Mouse (Mus musculus): ENCODE results near the gene Marc1.

Marc1 gene

DNA sequence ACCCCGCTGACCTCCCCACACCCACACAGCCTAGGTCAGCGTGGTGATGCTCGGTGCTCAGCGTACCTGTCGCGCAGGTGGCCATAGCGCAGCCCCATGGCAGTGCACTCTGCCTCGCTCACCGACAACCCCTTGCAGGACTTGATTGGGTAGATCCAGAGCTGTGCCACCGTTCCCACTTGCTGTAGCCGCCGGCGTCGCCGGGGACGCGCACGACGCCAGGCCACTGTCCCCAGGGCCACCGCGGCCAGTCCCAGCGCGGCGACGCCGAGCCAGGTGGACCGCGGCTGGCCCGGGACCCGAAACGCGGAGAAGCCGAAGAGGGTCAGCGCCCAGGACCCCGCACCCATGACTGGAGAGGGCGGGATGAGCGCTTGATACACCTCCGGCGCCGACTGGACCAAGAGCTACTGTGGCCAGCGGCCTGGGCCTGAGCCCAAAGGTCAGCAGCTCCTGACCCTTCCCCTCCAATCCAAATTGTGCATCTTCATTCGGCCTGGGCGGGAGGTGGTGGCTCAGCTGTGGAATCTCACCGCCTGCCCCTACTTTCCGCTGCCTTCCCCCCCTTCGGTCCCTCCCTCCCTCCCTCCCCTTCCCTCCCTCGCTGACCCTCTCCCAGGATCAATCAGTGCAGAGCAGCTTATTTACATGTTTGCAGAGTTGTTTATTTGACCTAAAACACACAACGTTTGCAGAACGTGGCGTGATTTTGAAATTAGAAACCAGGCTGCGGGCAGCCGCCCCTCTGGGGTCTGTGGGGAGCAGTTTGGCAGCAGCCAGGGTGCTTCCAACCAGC lies at the start of gene Marc1:
Gene Marc1 (minus strand): TSS at position 534 of the 796 bp plus-strand sequence.
- in situ Hi-C loops (cut with MboI, MseI), result no loop called here

DNA sequence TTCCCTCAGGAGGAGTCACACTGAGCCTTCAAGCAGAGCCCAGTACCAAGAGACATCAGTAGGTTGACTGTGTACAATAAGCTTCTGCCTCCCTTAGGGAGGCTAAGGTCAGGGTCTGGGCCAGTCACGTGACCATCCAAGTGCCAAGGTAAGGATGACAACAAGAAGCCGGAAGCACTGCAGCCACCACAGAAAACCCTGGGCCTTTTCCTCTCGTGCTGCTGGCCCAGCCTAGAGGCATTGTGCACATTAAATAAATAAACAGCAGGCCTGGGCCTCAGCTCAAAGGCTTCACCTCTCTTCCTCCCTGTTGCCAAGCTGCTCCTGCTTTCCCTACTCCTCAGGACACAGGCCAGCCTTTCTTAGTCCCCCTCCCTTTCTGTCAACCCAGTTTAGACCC lies 49.2 kb upstream of the Marc1 start:
- in situ Hi-C loops (cut with MboI, MseI), result loop anchor here (25.0 kb wide), 1 partner anchor 1877 kb away; the partner anchor contains the start of gene Rrp15

DNA sequence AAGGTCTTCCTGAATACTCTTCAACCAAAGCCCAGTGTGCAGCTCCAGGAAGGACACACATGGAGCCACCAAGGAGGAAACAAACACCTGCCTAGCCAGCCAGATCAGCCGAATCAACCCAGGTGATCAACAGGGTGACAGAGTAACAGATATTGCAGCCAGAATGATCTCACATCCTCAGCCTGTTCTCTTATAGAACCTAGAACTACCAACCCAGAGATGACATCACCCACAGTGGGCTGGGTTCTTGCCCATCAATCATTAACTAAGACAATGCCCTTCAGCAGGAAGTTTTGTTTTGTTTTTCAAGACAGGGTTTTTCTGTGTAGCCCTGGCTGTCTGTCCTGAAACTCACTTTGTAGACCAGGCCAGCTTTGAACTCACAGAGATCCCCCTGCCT lies 47.1 kb upstream of the Marc1 start:
- in situ Hi-C loops (cut with MboI, MseI), result loop anchor here (10.0 to 25.0 kb wide), 2 partner anchors 337 to 1879 kb away; partner anchors contain the start of gene Rrp15

DNA sequence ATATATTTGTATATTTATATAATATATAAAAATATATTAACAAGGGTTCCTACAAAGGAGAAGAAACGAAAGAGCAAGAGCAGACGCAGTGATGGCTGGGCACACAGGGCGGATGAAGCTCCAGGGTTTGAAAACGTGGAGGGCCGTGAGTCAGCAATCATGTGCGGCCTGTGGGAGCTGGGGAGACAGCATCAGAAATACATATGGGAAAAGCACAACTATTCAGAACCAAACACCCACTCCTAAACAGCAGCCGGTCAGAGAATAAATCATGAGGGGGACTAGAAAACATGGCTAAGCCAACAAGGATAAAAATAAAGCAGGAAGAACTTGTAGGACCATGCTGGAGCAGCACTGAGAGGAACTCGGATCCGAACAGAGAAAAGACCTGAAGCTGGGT lies 46.1 kb upstream of the Marc1 start:
- in situ Hi-C loops (cut with MboI, MseI), result loop anchor here (10.0 to 25.0 kb wide), 2 partner anchors 338 to 1880 kb away; partner anchors contain the start of gene Rrp15

DNA sequence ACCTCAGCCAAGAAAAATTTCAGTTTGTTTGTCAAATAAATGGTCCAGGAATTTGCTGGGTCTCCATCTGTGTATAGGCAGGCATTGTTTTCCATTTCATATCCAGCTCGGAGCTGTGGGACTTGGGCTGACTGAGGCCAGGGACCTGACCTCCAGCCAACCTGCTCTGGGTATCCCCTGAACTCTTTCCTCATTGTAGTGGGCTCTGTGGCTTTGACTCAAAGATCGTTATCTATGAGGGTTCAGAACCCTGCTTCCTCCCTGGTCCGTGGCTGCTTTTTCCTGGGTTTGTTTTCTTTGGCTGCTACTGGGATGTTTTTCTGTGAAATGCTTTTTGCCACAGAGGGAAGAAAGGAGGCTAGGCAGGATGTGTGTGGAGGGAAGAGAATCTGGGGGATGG lies 42.8 kb upstream of the Marc1 start:
- in situ Hi-C loops (cut with MboI, MseI), result loop anchor here (10.0 to 25.0 kb wide), 2 partner anchors 341 to 1883 kb away; partner anchors contain the start of gene Rrp15

DNA sequence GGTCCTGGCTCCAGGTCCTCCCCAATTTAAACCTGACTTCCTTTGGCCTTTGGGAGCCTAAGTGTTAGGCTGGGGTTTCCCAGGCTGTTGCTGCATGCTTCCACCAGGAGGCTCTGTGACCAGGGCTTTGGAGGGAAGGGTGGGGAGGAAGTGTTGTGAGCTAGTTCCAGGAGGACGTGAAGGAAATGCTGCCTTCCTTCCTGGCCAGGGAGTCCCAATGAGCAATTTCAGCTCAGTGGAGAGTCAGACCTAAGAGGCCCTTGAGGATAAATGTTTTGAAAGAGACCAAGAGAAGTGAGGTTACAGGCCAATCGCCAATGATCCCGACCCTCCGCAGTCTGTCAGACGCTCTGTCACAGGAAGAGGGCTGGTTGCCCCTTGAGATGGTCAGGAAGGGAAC lies 42.2 kb upstream of the Marc1 start:
- in situ Hi-C loops (cut with MboI, MseI), result loop anchor here (10.0 to 25.0 kb wide), 2 partner anchors 341 to 1884 kb away; partner anchors contain the start of gene Rrp15

DNA sequence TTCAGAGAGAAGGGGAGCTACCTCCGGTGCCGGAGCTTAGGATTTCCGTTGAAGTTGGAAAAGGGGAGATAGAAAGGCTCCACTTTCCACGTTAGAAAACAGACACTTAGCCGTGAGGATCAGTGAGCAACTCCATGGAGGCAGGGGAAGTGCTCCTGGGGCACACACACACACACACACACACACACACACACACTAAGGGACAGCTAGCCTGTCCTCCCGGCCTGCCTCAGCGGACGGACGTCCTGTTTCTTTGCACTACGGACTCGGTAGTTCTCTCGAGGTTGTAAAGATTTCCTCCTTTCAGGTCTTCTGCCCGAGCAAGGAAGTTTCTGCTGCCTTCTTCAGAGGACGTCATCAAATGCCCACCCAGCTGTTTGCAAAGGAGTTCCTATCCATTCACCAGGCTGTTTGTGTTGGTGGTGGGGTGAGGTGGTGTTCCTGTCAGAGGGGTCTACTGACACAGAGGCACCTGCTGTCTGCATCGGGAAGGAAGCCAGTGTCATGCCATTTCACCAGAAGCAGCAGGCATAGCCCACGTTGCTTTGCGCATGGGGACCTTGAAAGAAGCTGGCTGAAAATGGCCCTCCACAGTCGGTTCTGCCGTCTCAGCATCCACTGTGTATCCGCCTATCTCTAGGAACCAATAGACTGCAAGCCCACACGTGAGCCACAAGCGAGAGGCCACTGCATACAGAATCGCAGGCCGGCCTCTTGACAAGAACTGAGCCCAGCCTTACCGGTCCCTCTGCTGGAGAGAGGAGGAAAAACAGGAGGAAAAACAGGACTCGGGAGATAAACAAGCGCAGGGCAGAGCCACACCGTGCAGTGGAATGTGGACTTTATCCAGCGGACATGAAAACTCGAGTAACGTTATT lies 40.9 kb upstream of the Marc1 start:
- in situ Hi-C loops (cut with MboI, MseI), result loop anchor here (10.0 to 25.0 kb wide), 2 partner anchors 343 to 1885 kb away; partner anchors contain the start of gene Rrp15

DNA sequence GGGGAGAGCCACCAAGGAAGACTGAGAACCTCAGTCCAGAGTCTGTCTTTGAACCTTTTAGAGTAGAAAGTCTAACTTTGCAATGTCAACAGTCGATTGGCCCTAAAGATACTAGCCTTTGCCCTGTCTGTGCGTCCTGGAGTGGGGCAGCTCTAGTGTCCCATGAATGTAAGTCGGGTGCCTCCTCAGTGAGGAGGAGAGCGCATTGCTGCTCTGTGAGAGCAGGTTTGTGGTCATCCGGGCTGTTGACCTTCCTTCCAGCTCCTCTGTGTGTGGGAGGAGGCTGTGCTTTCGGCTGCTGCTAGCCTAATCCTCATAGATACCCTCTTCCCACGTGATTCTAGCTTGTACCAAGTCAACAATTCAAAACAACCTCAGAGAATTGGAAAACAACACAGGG lies 40.1 kb upstream of the Marc1 start:
- in situ Hi-C loops (cut with MboI, MseI), result loop anchor here (10.0 to 25.0 kb wide), 2 partner anchors 344 to 1886 kb away; partner anchors contain the start of gene Rrp15

DNA sequence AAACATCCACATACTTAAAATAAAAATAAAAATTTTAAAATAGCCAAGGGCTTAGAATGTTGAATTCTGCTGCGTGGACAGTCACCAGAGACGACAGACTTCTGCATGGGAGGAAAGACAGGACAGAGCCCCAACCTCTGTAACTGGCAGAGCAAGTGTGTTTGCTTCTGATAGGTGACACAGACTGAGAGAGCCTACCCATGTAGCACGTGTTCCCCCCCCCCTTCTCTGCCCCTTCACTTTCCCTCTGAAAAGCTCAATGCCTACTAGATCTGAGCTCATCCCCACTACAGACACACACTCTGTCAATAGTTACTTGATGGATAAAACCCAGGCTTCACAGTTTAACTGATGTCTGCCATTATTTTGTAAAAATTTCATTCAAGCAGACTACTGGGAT lies 35.9 kb upstream of the Marc1 start:
- in situ Hi-C loops (cut with MboI, MseI), result no loop called here

DNA sequence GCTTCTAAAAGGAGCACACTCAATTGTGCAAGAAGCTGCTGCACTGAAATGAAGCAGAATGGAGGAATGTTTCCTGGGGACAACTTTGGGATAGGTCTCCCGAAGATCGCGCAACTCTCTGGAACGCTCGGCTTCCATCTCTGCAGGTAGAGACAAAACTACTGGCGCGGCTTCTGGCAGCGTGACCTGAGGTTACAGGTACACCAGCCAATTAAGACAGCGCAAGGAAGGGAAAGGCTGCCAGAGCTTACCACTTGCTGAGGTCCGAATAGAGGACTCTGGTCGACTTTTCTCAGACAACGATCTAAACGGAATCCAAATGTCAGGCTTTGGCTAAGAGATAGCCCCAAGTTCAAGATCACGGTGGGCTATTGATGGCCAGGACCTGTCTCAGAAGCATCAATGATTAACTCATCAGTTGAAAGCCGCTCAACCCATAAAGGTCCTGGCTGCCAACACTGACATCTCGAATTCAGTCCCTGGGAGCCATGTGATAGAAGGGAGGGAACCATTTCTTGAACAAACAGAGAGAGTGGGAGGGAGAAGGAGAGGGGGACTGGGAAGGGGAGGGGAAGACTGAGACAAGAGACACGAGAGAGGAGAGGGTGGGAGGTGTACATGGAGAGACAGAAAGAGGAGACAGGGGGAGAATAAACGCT lies 35.1 kb upstream of the Marc1 start, which contains the start of gene Marc2:
Gene Marc2 (minus strand): TSS at position 360 of the 659 bp plus-strand sequence.
- in situ Hi-C loops (cut with MboI, MseI), result no loop called here

DNA sequence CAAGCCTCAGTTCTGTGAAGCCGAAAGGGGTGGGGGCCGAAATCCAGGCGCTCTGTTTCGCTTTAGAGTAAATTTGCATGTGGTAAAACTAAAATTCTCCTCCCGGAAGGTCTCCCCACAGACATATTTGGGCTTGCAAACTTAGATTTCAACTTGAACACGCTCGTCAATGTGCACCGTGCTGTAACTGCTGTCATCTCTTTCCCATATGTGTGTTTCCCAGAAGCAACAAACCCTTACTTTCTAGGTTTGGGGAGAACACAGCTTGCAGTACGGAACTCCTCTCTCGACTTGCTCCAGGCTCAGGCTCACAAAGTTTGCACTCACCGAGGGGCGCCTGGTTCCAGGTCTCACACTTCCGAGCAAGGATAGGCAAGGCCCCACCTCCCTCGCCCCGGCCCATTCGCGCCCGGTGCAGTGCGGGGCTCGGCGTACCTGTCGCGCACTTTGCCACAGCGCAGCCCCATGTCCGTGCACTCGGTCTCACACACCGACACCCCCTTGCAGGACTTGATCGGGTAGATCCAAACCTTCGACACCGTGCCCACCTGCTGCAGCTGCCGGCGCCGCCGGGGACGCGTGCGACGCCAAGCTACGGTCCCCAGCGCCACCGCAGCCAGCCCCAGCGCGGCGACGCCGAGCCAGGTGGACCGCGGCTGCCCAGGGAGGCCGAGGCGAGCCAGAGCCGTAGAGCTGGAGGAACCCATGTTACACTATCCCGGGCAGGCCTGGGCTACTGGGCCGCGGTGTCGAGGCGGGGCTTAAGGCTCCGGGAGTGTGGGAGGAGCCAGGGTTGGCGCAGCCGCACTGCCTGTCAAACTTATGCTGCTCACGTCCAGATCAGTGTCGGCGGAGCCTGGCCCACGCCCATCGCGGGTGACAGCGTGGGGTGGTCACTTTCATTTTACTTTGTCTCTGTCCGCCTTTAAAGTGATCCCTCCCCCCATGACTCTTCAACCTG lies 34.3 kb upstream of the Marc1 start:
- in situ Hi-C loops (cut with MboI, MseI), result no loop called here

DNA sequence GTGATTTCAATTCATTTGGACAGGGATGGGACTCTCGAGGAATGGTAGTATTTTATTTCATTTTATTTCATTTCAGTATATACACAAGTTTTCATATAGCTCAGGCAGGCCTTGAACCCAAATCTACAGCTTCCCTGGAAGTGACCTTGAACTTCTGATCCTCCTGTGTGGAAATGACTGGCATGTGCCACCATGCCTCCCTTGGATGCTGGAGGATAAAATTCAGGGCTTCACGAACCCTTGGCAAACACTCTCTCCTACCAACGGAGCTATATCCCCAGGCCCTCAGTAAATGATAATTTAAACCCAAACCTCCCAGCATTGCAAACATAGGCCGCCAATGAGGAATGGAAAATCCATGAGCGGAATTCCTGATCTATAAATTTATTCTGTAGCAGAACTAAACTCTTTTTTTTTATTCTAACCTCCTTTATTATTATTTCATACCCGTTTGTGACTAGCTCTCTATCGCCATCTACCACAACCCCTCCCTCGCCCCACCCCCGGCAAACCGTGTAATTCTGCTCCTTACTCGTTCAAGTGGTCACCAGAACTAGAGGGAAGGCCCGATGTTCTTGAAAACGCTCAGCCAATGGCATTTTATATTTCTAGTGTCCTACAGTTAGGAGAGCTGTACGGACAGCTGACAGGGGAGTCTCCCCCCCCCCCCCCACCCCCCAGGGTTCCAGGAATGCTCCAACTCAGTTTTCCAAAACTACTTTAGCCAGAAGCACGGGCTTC lies 33.4 kb upstream of the Marc1 start:
- in situ Hi-C loops (cut with MboI, MseI), result no loop called here

DNA sequence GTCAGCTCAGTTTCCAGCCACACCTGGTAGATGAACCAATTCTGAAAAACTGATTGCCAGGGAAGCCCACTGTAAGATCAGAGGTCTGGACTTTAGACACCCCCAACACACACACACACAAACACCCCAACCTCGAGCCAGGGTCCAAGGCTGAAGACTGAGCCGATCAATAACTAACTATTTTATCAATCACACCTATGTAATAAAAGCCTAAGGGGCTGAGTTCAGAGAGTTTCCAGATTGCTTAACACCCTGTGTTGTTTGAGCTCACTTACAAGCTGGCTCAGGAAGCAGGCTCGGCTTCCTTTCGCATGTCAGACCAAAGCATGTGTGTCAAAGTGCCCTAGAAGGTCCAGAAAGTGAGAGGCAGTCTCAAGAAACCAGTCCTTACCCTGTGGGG lies 26.5 kb upstream of the Marc1 start:
- in situ Hi-C loops (cut with MboI, MseI), result no loop called here

DNA sequence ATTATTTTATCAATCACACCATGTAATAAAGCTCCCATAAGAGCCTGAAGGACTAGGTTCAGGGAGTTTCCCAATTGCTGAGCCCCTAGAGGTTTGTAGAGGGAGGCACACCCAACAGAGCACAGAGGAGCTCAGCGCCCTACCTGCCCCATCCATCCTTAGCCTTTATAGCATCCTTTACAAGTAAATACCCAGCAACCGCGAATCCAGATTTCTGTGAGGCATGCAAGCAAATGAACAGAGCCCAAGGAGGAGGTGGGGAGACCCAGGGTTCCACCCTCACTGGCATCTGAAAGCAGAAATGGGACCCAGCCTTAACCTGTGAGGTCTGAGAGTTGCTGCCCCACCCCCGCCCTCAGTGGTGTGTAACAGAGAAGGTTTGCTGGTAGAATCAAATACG lies 25.2 kb upstream of the Marc1 start:
- in situ Hi-C loops (cut with MboI, MseI), result no loop called here

DNA sequence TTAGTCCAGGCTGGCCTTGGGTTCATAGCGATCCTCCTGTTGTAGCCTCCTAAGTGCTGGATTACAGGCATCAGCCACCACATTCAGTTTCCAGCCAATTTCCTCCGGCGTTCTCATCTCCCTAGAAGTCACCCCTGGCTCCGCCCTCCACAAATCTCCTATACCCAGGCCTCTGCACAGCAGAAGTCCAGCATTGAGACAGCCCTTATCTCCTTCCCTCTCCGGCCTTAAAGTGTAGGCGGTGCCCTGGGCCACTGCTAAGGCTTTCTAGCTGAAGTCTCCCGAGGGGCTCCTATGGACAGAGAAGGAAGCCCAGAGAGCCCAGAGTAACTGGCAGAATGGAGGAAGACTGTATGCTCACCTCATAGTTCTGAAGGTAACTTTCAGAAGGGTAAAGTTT lies 22.4 kb upstream of the Marc1 start:
- in situ Hi-C loops (cut with MboI, MseI), result no loop called here

DNA sequence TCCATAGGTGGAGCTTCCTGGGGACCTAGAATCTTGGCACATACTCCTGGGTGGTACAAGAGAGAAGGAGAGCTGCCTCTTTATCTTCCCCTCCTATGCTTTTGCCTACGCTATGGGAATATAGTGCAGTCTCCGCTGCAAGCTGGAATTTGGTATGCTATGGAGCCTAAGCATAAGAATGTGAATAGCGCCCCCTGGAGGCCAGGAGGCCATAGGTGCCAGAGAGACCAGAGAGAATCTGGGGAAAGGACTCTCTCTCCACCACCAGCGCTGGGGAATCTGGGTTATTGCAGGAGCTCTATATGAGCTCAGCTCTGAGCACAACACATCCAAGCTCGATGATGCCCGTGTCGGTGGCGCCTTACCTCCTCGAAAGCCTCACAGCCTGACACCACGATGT lies 21.1 kb upstream of the Marc1 start:
- in situ Hi-C loops (cut with MboI, MseI), result no loop called here

DNA sequence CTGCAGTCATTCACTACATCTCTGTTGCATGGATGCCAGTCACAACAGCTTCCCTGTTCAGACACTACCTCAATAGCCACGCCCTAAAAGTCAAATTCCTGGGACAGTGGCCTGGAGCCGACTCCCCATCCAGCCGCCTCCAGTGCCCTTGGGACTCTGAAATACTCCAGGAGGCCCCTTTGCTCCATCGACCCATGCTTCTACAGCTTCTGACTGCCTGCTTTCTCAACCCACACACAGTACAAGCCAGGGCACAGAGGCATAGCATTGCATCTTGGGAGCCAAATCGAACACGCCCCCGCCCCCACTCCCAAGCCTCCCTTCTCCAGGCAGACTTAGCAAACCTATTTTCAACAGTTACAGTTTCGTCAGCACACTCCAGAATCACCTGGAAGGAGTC lies 18.8 kb upstream of the Marc1 start:
- in situ Hi-C loops (cut with MboI, MseI), result no loop called here

DNA sequence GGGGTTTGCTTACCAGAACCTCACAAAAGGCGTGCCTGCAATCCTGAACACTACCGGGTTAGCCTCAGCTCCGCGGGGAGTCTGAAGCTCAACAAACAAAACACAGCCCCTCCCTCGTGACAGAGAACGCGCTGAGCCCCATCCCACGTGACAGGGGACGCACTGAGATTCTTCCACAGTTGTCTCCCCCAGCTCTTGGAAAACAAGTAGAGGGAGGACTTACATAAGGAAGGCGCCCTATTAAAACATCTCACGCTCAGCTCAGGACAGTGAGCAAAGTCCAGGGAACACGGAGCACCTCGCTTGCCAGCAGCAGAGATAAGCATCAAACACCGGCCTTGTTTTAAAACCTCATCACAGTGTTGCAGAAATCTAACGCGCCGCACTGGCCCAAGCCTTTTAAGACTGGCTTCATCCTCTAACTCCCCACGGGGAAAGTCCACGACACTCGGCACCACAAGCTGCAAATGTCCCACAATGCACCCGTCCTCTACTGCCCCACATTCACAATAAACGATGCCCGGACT lies 16.1 kb upstream of the Marc1 start:
- in situ Hi-C loops (cut with MboI, MseI), result no loop called here

DNA sequence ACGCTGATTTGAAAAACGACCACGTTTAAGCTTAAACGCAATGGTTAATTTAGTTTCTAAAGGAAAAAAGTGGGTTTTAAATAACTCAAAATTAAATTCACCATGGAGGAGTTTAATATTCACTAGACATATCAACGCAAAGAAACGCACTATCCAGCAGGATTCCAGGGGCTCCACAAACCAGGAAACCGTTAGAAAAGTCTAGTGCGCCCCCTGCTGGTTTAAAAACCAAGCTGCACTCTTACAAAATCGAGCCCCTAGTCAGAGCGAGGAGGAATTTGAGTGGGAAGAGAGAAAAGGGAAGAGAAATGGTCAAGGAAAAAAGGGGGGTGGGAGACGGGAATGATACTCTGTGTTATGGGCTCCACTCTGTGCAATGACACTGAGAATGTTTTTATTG lies 14.0 kb upstream of the Marc1 start:
- in situ Hi-C loops (cut with MboI, MseI), result no loop called here

All from regulatory T cell (primary cell).